Mouse (Mus musculus) cortical plate, adult 2 months (tissue): Measurements from ENCODE around the gene Cdc42ep1. TPM values are rescaled to one million over a fixed set of nuclear protein-coding genes. Genes with fewer than 3 reads are reported as not detected.

ENCODE experiments used
- H3K27ac ChIP-seq: fragments of 200-500 bp; 2 replicates; pipeline ENCODE4 v1.5.1; 2012; ENCODE audit warnings: low read length, control low read depth, inconsistent platforms; ENCODE audit not compliant: insufficient read depth
- H3K4me1 ChIP-seq: fragments of 200-500 bp; 2 replicates; pipeline ENCODE4 v1.6.1; 2011; ENCODE audit warnings: low read length; ENCODE audit not compliant: control insufficient read depth, insufficient read depth
- H3K4me3 ChIP-seq: fragments of 200-500 bp; 2 replicates; pipeline ENCODE4 v1.5.1; 2011; ENCODE audit warnings: mild to moderate bottlenecking, low read length, control low read depth; ENCODE audit not compliant: insufficient read depth
- CTCF ChIP-seq: fragments of 200-500 bp; IDR thresholded peaks from 2 replicates; pipeline ENCODE4 v1.5.1; 2011; ENCODE audit warnings: mild to moderate bottlenecking, control low read depth, low read length; ENCODE audit not compliant: insufficient read depth; ENCODE audit errors: extremely low read depth
- POLR2A ChIP-seq: fragments of 200-500 bp; IDR thresholded peaks from 2 replicates; pipeline ENCODE4 v1.6.1; 2011; ENCODE audit warnings: mild to moderate bottlenecking, low read length, control low read depth; ENCODE audit not compliant: insufficient read depth; ENCODE audit errors: extremely low read depth
- polyA plus RNA-seq: library from polyadenylated mRNA; depleted of rRNA; stranded (reverse); fragments of >200 nt; gene quantifications from 2 replicates; pipeline ENCODE4 v1.2.3, GENCODE M21; 2012

Gene Cdc42ep1
- polyA plus RNA-seq, 1 experiment = 28.1 TPM

DNA sequence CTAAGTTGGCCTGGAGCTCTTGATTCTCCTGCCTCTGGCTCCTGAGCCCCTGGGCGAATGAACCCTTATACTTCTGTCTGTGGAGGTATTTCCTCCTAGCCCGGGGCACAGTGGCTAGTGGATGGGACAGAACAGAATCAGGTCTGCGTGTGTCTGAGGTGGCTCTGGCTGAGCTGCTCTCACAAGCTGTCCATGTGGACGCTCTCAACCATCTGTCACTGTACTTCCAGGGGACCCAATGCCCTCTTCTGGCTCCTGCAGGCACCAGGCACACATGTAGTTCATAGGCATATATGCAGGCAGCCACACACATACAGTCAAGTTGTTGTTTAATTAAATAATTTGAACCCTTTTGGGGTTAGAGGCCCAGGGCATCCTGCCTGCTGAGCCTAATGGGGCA, 16.9 kb downstream of the Cdc42ep1 start:
- Histone ChIP-seq H3K4me3 (no peak overlapping the region), H3K4me1 (no peaks in the 10 kb centered on the region), H3K27ac (no peak overlapping the region)
- no peak for TF ChIP-seq POLR2A
- TF ChIP-seq CTCF = no peak

DNA sequence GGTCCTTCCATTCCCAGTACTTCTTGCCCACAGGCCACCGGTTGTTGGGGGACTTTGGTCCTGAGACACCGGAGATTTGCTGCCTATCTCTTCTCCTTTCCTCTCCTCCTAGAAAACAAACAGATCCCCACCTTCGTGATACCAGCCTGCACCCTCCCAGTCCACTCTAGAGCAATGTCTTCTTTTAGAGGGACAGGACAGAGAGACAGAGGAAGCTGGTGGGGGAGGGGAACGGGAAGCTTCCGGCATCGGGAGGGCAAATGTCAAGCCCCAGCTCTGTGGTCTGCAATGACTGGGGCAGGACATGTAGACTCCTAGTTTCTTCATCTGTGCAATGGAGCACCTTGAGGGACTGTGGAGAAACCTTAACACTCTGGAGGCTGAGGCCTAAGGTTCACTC, 17.3 kb downstream of the Cdc42ep1 start:
- no peak overlapping the region for H3K4me3 ChIP-seq
- H3K4me1 ChIP-seq = no peaks in the 10 kb centered on the region
- H3K27ac ChIP-seq = no peak overlapping the region
- TF ChIP-seq POLR2A (no peak), CTCF (no peak)

DNA sequence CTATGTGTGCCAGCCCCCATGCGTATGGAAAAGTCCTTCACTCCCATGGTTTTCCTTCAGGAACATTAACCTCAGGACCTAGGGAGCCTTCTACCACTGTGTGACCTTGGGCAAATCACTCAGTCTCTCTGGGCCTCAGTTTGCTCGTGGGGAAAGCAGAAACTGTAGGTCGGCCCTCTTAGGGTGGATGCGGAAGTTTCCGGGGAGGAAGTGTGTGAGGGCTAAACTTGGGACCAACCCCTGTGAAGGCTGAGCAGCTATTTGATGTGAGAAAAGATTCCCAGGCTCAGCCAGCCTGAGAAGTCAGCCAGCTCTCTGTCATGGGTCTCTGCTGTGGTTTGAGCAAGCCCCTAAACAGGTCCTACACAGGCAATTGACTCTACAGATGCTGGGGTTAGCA, 19.9 kb downstream of the Cdc42ep1 start:
- Histone ChIP-seq H3K4me1 (no peaks in the 10 kb centered on the region), H3K4me3 (no peak overlapping the region), H3K27ac (no peak overlapping the region)
- TF ChIP-seq CTCF (no peak), POLR2A (no peak)

DNA sequence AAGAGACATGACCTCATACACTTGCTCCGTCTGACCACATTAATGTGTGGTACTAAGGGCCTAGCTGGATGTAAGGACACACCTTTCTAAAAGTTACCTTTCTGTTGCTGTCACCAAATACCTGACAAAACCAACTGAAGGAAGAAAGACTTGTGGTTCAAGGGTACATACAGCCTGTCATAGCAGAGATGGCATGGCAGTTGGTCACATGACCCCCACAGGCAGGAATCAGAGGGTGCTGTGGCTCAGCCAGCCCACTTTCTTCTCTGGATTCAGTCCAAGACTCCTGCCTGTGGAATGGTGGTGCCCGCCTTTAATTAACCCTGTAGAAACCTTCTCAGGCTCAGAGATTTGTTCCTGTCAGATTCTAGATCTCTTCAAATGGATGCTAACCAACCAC, 20.7 kb downstream of the Cdc42ep1 start:
- H3K4me1 ChIP-seq = no peaks in the 10 kb centered on the region
- H3K4me3 ChIP-seq = no peak overlapping the region
- TF ChIP-seq CTCF (no peak), POLR2A (no peak)
- H3K27ac ChIP-seq = no peak overlapping the region

DNA sequence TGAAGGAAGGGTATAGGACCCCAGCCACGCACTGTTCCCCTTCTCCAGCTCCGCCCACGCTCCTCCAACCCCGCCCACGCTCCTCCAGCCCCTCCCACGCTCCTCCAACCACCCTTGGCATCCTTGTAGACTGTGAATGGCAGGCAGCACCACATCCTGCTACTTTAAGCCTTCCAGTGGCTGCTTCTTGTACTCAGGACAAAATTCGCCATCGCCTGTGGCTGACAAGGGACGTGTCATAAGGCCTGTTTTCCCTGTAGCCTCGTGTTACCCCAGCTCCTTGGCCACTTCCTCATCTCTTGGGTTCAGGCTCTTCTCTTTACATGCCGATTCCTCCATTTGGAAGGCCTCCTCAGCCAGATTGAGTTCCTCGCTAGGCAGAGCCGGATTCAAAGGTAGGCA, 21.4 kb downstream of the Cdc42ep1 start:
- H3K4me1 ChIP-seq = no peaks in the 10 kb centered on the region
- no peak for TF ChIP-seq CTCF
- TF ChIP-seq POLR2A = no peak

DNA sequence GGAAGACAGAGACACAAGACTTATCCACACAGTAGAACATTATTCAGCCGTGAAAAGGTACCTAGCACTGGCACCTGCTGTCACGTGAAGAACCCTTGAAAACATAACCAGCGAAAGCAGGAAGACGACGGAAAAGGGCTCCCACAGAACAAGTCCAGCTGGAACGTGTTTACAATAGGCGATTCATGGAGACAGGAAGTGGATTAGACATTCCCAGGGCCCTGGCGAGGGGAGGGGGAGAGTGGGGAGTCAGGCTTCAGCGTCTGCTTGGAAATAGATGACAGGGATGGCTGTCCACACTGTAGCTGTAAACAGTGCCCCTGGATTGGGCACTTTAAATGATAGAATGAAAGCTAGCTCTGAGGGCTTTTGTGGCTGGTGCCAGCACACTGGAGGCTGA, 26.0 kb downstream of the Cdc42ep1 start:
- Histone ChIP-seq H3K4me1 (0 out of 2 replicates have a peak, but pooled peaks cover 1% of the 10 kb centered on the region), H3K27ac (peak overlapping the region; percentile 24; the same call in 1 of the 2 replicates), H3K4me3 (no peak overlapping the region)
- TF ChIP-seq CTCF = no peak

More for the DNA sequence above, 21.4 kb downstream of the Cdc42ep1 start:
- Histone ChIP-seq H3K27ac (no peak overlapping the region), H3K4me3 (no peak overlapping the region)

DNA sequence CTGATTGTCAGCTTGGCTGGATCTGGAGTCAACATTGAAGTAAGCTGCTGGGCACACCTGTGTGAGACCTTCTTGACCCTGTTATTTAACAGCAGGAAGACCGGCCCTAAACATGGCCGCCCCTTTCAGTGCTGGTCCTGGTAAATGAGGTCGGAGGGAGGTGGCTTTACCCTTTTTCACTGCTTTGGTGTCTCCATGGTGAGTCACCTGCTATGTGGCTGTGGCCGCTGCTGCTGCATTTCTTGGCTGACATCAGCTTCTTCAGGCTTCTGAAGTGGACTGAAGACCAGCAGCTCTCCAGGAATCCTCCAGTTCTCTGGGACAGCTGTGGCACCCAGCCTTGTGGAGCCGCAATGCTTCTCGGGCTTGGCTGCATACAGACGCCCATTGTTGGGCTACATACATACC, 26.4 kb downstream of the Cdc42ep1 start:
- no peak overlapping the region for H3K4me3 ChIP-seq
- H3K4me1 ChIP-seq = 0 out of 2 replicates have a peak, but pooled peaks cover 1% of the 10 kb centered on the region
- TF ChIP-seq POLR2A (no peak), CTCF (no peak)
- H3K27ac ChIP-seq = peak overlapping the region; percentile 24; the same call in 1 of the 2 replicates

DNA sequence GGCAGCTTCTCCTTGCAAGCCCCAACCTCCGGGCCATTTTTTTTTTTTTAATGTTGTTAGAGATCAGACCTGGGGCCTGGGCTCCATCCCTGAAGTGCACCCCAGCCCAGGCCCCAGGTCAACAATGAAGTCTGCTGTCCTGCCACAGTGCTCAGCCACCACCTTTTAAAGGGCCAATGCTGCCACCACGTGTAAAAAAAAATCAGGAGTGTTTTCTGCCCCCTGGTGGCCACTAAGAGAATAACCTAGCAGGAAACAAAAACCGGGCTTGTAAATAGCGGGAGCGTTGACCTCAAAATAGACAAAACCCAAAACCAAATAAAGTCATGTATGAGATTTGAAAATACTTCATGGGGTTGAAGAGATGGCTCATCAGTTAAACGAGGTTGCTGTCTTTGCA, 27.4 kb downstream of the Cdc42ep1 start:
- H3K4me1 ChIP-seq = 0 out of 2 replicates have a peak, but pooled peaks cover 1% of the 10 kb centered on the region
- H3K4me3 ChIP-seq = no peak overlapping the region
- H3K27ac ChIP-seq = no peak overlapping the region
- peak; percentile 53; the same call in 1 of the 2 replicates for TF ChIP-seq CTCF
- TF ChIP-seq POLR2A = no peak

DNA sequence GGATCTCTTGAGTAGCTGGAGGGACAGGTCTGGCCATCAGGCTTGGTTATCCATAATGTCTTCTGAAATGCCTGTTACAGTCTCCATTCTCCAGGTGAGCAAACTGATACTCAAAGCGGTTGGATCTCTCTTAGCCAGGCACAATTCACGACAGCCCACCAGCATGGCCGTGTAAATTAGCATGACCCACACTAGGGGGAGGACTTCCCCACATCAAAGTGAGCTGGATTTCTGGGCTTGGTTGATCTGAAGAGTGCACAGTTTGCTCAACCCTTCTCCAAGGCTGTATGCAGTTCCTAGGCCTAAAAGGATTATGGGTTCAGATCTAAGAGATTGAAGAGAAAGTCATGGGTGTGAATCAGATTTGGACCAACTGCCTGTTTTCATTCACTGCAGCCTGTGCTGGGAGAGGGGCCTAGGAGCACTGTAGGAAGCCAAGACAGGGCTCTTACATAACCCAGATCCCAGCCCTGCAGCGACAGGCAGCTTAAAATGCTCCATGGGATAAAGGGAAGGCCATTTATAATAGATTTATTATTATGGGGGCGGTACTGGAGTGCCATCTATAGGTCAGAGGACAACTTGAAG, 29.7 kb downstream of the Cdc42ep1 start:
- 0 out of 2 replicates have a peak, but pooled peaks cover 3% of the 10 kb centered on the region for H3K4me1 ChIP-seq
- H3K27ac ChIP-seq = no peak overlapping the region
- no peak for TF ChIP-seq POLR2A
- TF ChIP-seq CTCF = no peak
- H3K4me3 ChIP-seq = no peak overlapping the region

DNA sequence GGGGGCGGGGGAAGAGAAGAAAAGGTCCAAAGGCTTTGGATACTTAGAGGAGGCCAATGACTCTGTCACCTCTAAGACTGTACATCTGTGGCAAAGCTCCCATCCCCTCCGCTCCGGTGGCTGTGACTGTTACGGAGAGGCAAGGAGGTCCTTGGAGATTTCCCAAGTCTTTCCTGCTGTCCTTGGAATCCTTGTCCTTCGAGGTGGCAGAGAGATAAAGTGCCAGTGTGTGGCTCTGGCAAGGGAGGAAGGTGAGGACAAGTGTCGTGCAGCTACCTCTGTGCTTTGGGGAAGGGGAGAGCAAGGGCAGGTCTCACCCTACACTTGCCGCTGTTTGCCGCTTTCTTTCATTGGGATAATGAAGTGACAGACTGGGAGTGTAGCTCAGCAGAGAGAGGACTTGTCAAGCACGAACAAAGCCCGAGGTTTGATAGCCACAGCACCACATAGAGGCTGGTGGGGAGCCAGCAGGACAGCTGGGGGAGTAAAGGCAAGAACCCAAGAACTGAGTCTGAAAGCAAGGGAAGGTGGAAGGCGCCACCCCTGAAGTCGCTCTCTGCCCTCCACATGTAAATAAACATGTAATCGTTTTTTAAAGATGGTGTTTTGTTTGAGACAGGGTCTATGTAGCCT, 31.5 kb downstream of the Cdc42ep1 start:
- TF ChIP-seq CTCF (no peak), POLR2A (no peak)
- Histone ChIP-seq H3K27ac (no peak overlapping the region), H3K4me3 (no peak overlapping the region), H3K4me1 (peaks cover 3% of the 10 kb centered on the region; the same call in 1 of the 2 replicates)
